Mouse (Mus musculus): ENCODE measurements around the gene Tomt. TPM values are rescaled to one million over a fixed set of nuclear protein-coding genes. Genes with fewer than 3 reads are reported as not detected.

Tomt gene
- polyA plus RNA-seq, 1 experiment from 2014 or later, result 0.59 TPM

Small RNA genes lying within 50 kb of the gene (microRNA-seq; reads per million reads assigned to microRNA genes)
- not detected for gene Gm22655

Other genes with a start within 250 kb of the Tomt start
- 67.2 and 69.0 TPM in 2 replicates for gene Clpb, start 242.7 kb downstream of the Tomt start, polyA plus RNA-seq (2015; fragmentation: Nextera tagmentation; extraction: Ambion mirVana)
- 0.19 and 0.75 TPM in 2 replicates for gene Phox2a, start 88.0 kb downstream of the Tomt start, polyA plus RNA-seq (2015; fragmentation: Nextera tagmentation; extraction: Ambion mirVana)
- 44.2 and 55.6 TPM in 2 replicates for gene Inppl1, start 68.1 kb downstream of the Tomt start, polyA plus RNA-seq (2015; fragmentation: Nextera tagmentation; extraction: Ambion mirVana)
- gene Folr2, start 49.2 kb downstream of the Tomt start, polyA plus RNA-seq (2015; fragmentation: Nextera tagmentation; extraction: Ambion mirVana), result 1.3 and 1.9 TPM in 2 replicates
- gene Anapc15, start 42.6 kb downstream of the Tomt start, polyA plus RNA-seq (2015; fragmentation: Nextera tagmentation; extraction: Ambion mirVana), result 76.3 and 77.8 TPM in 2 replicates
- 82.5 and 98.0 TPM in 2 replicates for gene Folr1, start 35.6 kb downstream of the Tomt start, polyA plus RNA-seq (2015; fragmentation: Nextera tagmentation; extraction: Ambion mirVana)
- 174 and 183 TPM in 2 replicates for gene Lamtor1, start 455 bp downstream of the Tomt start, polyA plus RNA-seq (2015; fragmentation: Nextera tagmentation; extraction: Ambion mirVana)
- 10.8 and 13.9 TPM in 2 replicates for gene Lrrc51, start 27.5 kb upstream of the Tomt start, polyA plus RNA-seq (2015; fragmentation: Nextera tagmentation; extraction: Ambion mirVana)
- gene Numa1, start 27.8 kb upstream of the Tomt start, polyA plus RNA-seq (2015; fragmentation: Nextera tagmentation; extraction: Ambion mirVana), result 72.1 and 75.6 TPM in 2 replicates
- 3.0 and 3.3 TPM in 2 replicates for gene Il18bp, start 112.3 kb upstream of the Tomt start, polyA plus RNA-seq (2015; fragmentation: Nextera tagmentation; extraction: Ambion mirVana)
- gene Rnf121, start 159.1 kb upstream of the Tomt start, polyA plus RNA-seq (2015; fragmentation: Nextera tagmentation; extraction: Ambion mirVana), result 32.7 and 34.1 TPM in 2 replicates
- 34.4 and 37.5 TPM in 2 replicates for gene Xndc1, start 159.2 kb upstream of the Tomt start, polyA plus RNA-seq (2015; fragmentation: Nextera tagmentation; extraction: Ambion mirVana)
- gene Xntrpc, start 159.4 kb upstream of the Tomt start, polyA plus RNA-seq (2015; fragmentation: Nextera tagmentation; extraction: Ambion mirVana), result 0.99 and 1.4 TPM in 2 replicates
- 0.09 TPM in 1 of 2 replicates, not detected in the other for gene Trpc2, start 176.8 kb upstream of the Tomt start, polyA plus RNA-seq (2015; fragmentation: Nextera tagmentation; extraction: Ambion mirVana)
- 1.0 and 1.2 TPM in 2 replicates for gene Art1, start 195.4 kb upstream of the Tomt start, polyA plus RNA-seq (2015; fragmentation: Nextera tagmentation; extraction: Ambion mirVana)
- gene Art5, start 203.1 kb upstream of the Tomt start, polyA plus RNA-seq (2015; fragmentation: Nextera tagmentation; extraction: Ambion mirVana), result 2.2 and 2.4 TPM in 2 replicates
- not detected in 2 replicates for gene Chrna10, start 210.5 kb upstream of the Tomt start, polyA plus RNA-seq (2015; fragmentation: Nextera tagmentation; extraction: Ambion mirVana)

Data from kidney, embryonic 16.5 days (tissue).